Comparison of ENCODE assay signal across 8 mouse cellular contexts in genomic region chr10:39659411-39660268, GRCm38 (mm10). TPM values are rescaled to one million over a fixed set of nuclear protein-coding genes. Genes with fewer than 3 reads are reported as not detected.
DNase-seq lines count a peak whose midpoint lies in the region; ATAC-seq and TF ChIP-seq lines count a peak whose summit lies in the region.

No protein-coding gene starts in this region.

- H3K27ac ChIP-seq in liver, adult 2 months (replicated peaks; ENCODE audit: insufficient read depth, low read depth, low read length) = no peak overlapping the region
- H3K27ac ChIP-seq in liver, postnatal 0 days (ENCODE audit: low read depth) = no peak overlapping the region
- peak overlapping the region; percentile 82 for H3K27ac ChIP-seq in embryonic facial prominence, embryonic 13.5 days
- H3K27ac ChIP-seq in heart, embryonic 14.5 days (replicated peaks in 1 of 2; ENCODE audit: control insufficient read depth in 1 of 2, insufficient read depth in 1 of 2, low read depth in 2 of 2, low read length in 2 of 2) = peak overlapping the region; percentile 94 to 98
- peak overlapping the region; percentile 86 for H3K27ac ChIP-seq in kidney, postnatal 0 days

- H3K4me3 ChIP-seq in liver, adult 2 months (ENCODE audit: insufficient read depth, low read depth, low read length) = no peak overlapping the region
- no peak overlapping the region for H3K4me3 ChIP-seq in liver, postnatal 0 days (ENCODE audit: low read depth, low read length)
- H3K4me3 ChIP-seq in embryonic facial prominence, embryonic 13.5 days = no peak overlapping the region
- H3K4me3 ChIP-seq in heart, embryonic 14.5 days (ENCODE audit: control insufficient read depth in 1 of 2, insufficient read depth in 1 of 2, low read depth in 1 of 2, low read length in 2 of 2) = no peak overlapping the region
- no peak overlapping the region for H3K4me3 ChIP-seq in kidney, postnatal 0 days (replicated peaks; ENCODE audit: low read depth, low read length)

- 12% methylated on average over 11 of the region's 11 CpGs for WGBS in liver, adult 2 months
- 48% methylated on average over 11 of the region's 11 CpGs for WGBS in liver, postnatal 0 days (ENCODE audit: insufficient replicate concordance)
- 3% methylated on average over 11 of the region's 11 CpGs for WGBS in embryonic facial prominence, embryonic 13.5 days
- 6% methylated on average over 11 of the region's 11 CpGs for WGBS in heart, embryonic 14.5 days
- WGBS in kidney, postnatal 0 days = 8% methylated on average over 11 of the region's 11 CpGs

- H3K4me1 ChIP-seq in liver, adult 2 months (ENCODE audit: control insufficient read depth, insufficient read depth, low read length) = peaks cover 4% of the 10 kb centered on the region; the same call in 1 of the 2 replicates
- 0 out of 2 replicates have a peak, but pooled peaks cover 8% of the 10 kb centered on the region for H3K4me1 ChIP-seq in liver, postnatal 0 days (ENCODE audit: insufficient read depth)
- H3K4me1 ChIP-seq in embryonic facial prominence, embryonic 13.5 days = peaks cover 49% of the 10 kb centered on the region
- H3K4me1 ChIP-seq in heart, embryonic 14.5 days (ENCODE audit: control insufficient read depth in 2 of 2, insufficient read depth in 2 of 2, low read length in 2 of 2) = peaks cover 29 to 44% of the 10 kb centered on the region in 2 experiments
- peaks cover 21% of the 10 kb centered on the region for H3K4me1 ChIP-seq in kidney, postnatal 0 days (replicated peaks; ENCODE audit: insufficient read depth, low read length)

- TF ChIP-seq POLR2A in liver, adult 2 months (IDR thresholded peaks at IDR 0.05; ENCODE audit: extremely low read depth, insufficient read depth, low read length) = no peak

- no peaks in the 10 kb centered on the region for H3K9me3 ChIP-seq in liver, postnatal 0 days (ENCODE audit: low read length)
- H3K9me3 ChIP-seq in embryonic facial prominence, embryonic 13.5 days = no peaks in the 10 kb centered on the region
- no peaks in the 10 kb centered on the region for H3K9me3 ChIP-seq in heart, embryonic 14.5 days (ENCODE audit: control insufficient read depth, low read length)
- H3K9me3 ChIP-seq in kidney, postnatal 0 days (replicated peaks; ENCODE audit: low read length) = no peaks in the 10 kb centered on the region

- no peaks in the 10 kb centered on the region for H3K79me2 ChIP-seq in liver, adult 2 months (ENCODE audit: control insufficient read depth, insufficient read depth, low read length)

- TF ChIP-seq EP300 in liver, postnatal 0 days (IDR thresholded peaks at IDR 0.05; ENCODE audit: low read depth) = no peak

- H3K27me3 ChIP-seq in liver, adult 2 months (ENCODE audit: control insufficient read depth, insufficient read depth, low read length) = no peaks in the 10 kb centered on the region
- no peaks in the 10 kb centered on the region for H3K27me3 ChIP-seq in liver, postnatal 0 days (ENCODE audit: insufficient read depth, low read length)
- H3K27me3 ChIP-seq in embryonic facial prominence, embryonic 13.5 days = no peaks in the 10 kb centered on the region
- H3K27me3 ChIP-seq in heart, embryonic 14.5 days (ENCODE audit: control insufficient read depth, insufficient read depth, low read length) = no peaks in the 10 kb centered on the region
- H3K27me3 ChIP-seq in kidney, postnatal 0 days (ENCODE audit: insufficient read depth, low read length) = no peaks in the 10 kb centered on the region

- no peak overlapping the region for H3K9ac ChIP-seq in liver, adult 2 months (ENCODE audit: low read depth, low read length)
- H3K9ac ChIP-seq in liver, postnatal 0 days (replicated peaks) = no peak overlapping the region
- no peak overlapping the region for H3K9ac ChIP-seq in embryonic facial prominence, embryonic 13.5 days
- peak overlapping the region; percentile 53 for H3K9ac ChIP-seq in heart, embryonic 14.5 days (ENCODE audit: low read length)
- no peak overlapping the region for H3K9ac ChIP-seq in kidney, postnatal 0 days (ENCODE audit: low read depth, low read length)

- peak; percentile 84 for DNase-seq in liver, adult 2 months (ENCODE audit: extremely low read depth, low read depth, low spot score)
- no peak for DNase-seq in liver, postnatal 0 days
- peak; percentile 90 for DNase-seq in kidney, postnatal 0 days (ENCODE audit: low spot score)
- peak; percentile 50 to 70 for DNase-seq in lung, postnatal 4 days
- peak; percentile 90 for DNase-seq in skeletal muscle tissue, adult 2 months (ENCODE audit: low read depth, low spot score)
- no peak for DNase-seq in c-Kit-positive CD71-positive TER-119-positive erythroid progenitor cells, embryonic 14.5 days (ENCODE audit: low spot score)

- no peak overlapping the region for H3K4me2 ChIP-seq in liver, postnatal 0 days (ENCODE audit: low read depth, low read length)
- peak overlapping the region; percentile 4 for H3K4me2 ChIP-seq in embryonic facial prominence, embryonic 13.5 days
- peak overlapping the region; percentile 37 for H3K4me2 ChIP-seq in heart, embryonic 14.5 days (ENCODE audit: low read length)
- H3K4me2 ChIP-seq in kidney, postnatal 0 days (ENCODE audit: low read length) = no peak overlapping the region

- no peak for TF ChIP-seq CTCF in liver, adult 2 months (IDR thresholded peaks at IDR 0.05; ENCODE audit: low read depth, low read length)
- TF ChIP-seq CTCF in liver, postnatal 0 days (IDR thresholded peaks at IDR 0.05; ENCODE audit: low read depth) = no peak
- TF ChIP-seq CTCF in kidney, postnatal 0 days (IDR thresholded peaks at IDR 0.05; ENCODE audit: low read depth) = no peak

- ATAC-seq in liver, postnatal 0 days = no peak
- peak; percentile 74 for ATAC-seq in embryonic facial prominence, embryonic 13.5 days (ENCODE audit: insufficient number of reproducible peaks, insufficient read depth, low FRiP score, low TSS enrichment, low read depth)
- peak; percentile 92 for ATAC-seq in heart, embryonic 14.5 days (ENCODE audit: insufficient number of reproducible peaks, insufficient read depth, low FRiP score, low read depth)
- peak; percentile 91 for ATAC-seq in kidney, postnatal 0 days (replicated peaks; ENCODE audit: low FRiP score, low read depth)

- 0 out of 2 replicates have a peak, but pooled peaks cover 3% of the 10 kb centered on the region for H3K36me3 ChIP-seq in liver, adult 2 months (ENCODE audit: control insufficient read depth, insufficient read depth, low read length)
- no peaks in the 10 kb centered on the region for H3K36me3 ChIP-seq in liver, postnatal 0 days (replicated peaks; ENCODE audit: insufficient read depth, low read length)
- H3K36me3 ChIP-seq in embryonic facial prominence, embryonic 13.5 days = no peaks in the 10 kb centered on the region
- peaks cover 3% of the 10 kb centered on the region for H3K36me3 ChIP-seq in heart, embryonic 14.5 days (ENCODE audit: control insufficient read depth, insufficient read depth, low read length)
- H3K36me3 ChIP-seq in kidney, postnatal 0 days (ENCODE audit: insufficient read depth, low read length) = no peaks in the 10 kb centered on the region

RNA-seq across cellular contexts. Expression of gene Traf3ip2, which starts 46.9 kb away (rescaled TPM):
- total RNA-seq in liver, adult 2 months (2014; rRNA removed) = 0.74 and 1.8 TPM in 2 replicates
- polyA plus RNA-seq in liver, adult 2 months (2012; rRNA removed) = 3.4 and 4.4 TPM in 2 replicates
- polyA plus RNA-seq in liver, postnatal 0 days (2015; fragmentation: Nextera tagmentation; extraction: Ambion mirVana) = 2.3 TPM in 2 replicates
- 15.8 and 18.1 TPM in 2 replicates for polyA plus RNA-seq in embryonic facial prominence, embryonic 13.5 days (2015; fragmentation: Nextera tagmentation; extraction: Ambion mirVana)
- polyA plus RNA-seq in heart, embryonic 14.5 days (2014; fragmentation: Nextera tagmentation; extraction: Ambion mirVana) = 10.2 and 10.8 TPM in 2 replicates
- polyA plus RNA-seq in kidney, postnatal 0 days (2015; fragmentation: Nextera tagmentation; extraction: Ambion mirVana) = 15.0 TPM in 2 replicates

Comparison
In these comparisons a context has a peak if more than half of its experiments do, and no peak if none do; other contexts are left out.
1. DNase-seq: peak in liver, adult 2 months (single experiment), kidney, postnatal 0 days (single experiment), lung, postnatal 4 days (2 of 2) and skeletal muscle tissue, adult 2 months (single experiment); none in liver, postnatal 0 days (single experiment) and c-Kit-positive CD71-positive TER-119-positive erythroid progenitor cells, embryonic 14.5 days (single experiment).
2. H3K27ac ChIP-seq: peak in embryonic facial prominence, embryonic 13.5 days (single experiment), heart, embryonic 14.5 days (2 of 2) and kidney, postnatal 0 days (single experiment); none in liver, adult 2 months (single experiment) and liver, postnatal 0 days (single experiment).
3. H3K4me2 ChIP-seq: peak in embryonic facial prominence, embryonic 13.5 days (single experiment) and heart, embryonic 14.5 days (single experiment); none in liver, postnatal 0 days (single experiment) and kidney, postnatal 0 days (single experiment).